Mouse (Mus musculus) neural tube, embryonic 14.5 days (tissue): Measurements from ENCODE around the gene Osbpl10. TPM values are rescaled to one million over a fixed set of nuclear protein-coding genes. Genes with fewer than 3 reads are reported as not detected.

Experiments used
- ATAC-seq: fragments of 200-750 bp; cut with Nextera tagmentation; 2 replicates; pipeline ENCODE4 v1.8.0; 2017; ENCODE audit warnings: low read depth, mild to moderate bottlenecking, moderate TSS enrichment, moderate library complexity
- H3K27ac ChIP-seq: fragments of 300-500 bp; sonication (generic); 2 replicates; pipeline ENCODE4 v1.5.1; 2014; ENCODE audit warnings: low read depth, mild to moderate bottlenecking, control low read depth, low read length, moderate library complexity, mixed read lengths
- H3K27me3 ChIP-seq: fragments of 300-500 bp; sonication (generic); 2 replicates; pipeline ENCODE4 v1.6.1; 2014; ENCODE audit warnings: low read length; ENCODE audit not compliant: control insufficient read depth, insufficient read depth
- H3K36me3 ChIP-seq: fragments of 300-500 bp; sonication (generic); 2 replicates; pipeline ENCODE4 v1.6.1; 2014; ENCODE audit warnings: low read length, mixed read lengths; ENCODE audit not compliant: control insufficient read depth, insufficient read depth
- H3K4me1 ChIP-seq: fragments of 300-500 bp; sonication (generic); 2 replicates; pipeline ENCODE4 v1.6.1; 2014; ENCODE audit warnings: low read length; ENCODE audit not compliant: control insufficient read depth, insufficient read depth
- H3K4me2 ChIP-seq: fragments of 300-500 bp; sonication (generic); 2 replicates; pipeline ENCODE4 v1.6.1; 2014; ENCODE audit warnings: mild to moderate bottlenecking, low read depth, low read length, control low read depth
- H3K4me3 ChIP-seq: fragments of 300-500 bp; sonication (generic); 2 replicates; pipeline ENCODE4 v1.5.1; 2014; ENCODE audit warnings: low read depth, low read length, control low read depth, mixed read lengths
- H3K9ac ChIP-seq: fragments of 300-500 bp; sonication (generic); replicated peaks from 2 replicates; pipeline ENCODE4 v1.6.1; 2014; ENCODE audit warnings: low read depth, mild to moderate bottlenecking, control low read depth, low read length, mixed read lengths
- H3K9me3 ChIP-seq: fragments of 300-500 bp; sonication (generic); 2 replicates; pipeline ENCODE4 v1.6.1; 2016; ENCODE audit warnings: low read length; ENCODE audit not compliant: control insufficient read depth
- WGBS: fragments of 180-500 bp; shearing (Covaris S2); extraction: QIAGEN DNeasy Blood & Tissue Kit; methylation state at CpG from one replicate; pipeline ENCODE4 v1.1.7; 2014; 5-methylcytosine and 5-hydroxymethylcytosine counted together
- polyA plus RNA-seq: library from polyadenylated mRNA; unstranded; fragments of >200 nt; fragmentation: Nextera tagmentation; extraction: Ambion mirVana; gene quantifications from 2 replicates; pipeline ENCODE4 v1.2.1, GENCODE M21; 2014

The Osbpl10 gene
- polyA plus RNA-seq, 1 experiment from 2014 or later: 3.3 TPM

DNA sequence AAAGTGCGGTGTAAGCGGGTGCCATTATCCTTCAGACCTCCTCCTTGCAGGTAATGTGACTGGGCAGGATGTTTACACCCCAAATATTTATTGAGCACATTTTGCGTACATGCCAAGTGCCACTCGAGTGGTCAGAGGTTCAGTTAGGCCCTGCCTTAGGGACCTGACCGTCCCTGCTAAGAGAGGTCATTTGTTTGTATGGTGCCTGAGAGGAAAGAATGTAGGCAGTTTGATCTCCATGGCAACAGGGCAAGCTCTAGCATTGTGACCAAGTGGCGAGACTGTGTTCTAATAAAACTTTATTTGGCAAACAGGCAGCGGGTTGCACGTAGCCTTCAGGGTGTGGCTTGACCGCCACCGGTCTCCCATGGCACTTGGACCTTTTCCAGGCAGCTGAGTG, 12.1 kb downstream of the Osbpl10 start:
- 74% methylated on average over 10 of the region's 10 CpGs for WGBS
- no peak overlapping the region for H3K4me3 ChIP-seq
- H3K27ac ChIP-seq: no peak overlapping the region
- no peak overlapping the region for H3K4me2 ChIP-seq
- no peaks in the 10 kb centered on the region for H3K9me3 ChIP-seq
- peaks cover 5% of the 10 kb centered on the region; the same call in 1 of the 2 replicates for H3K4me1 ChIP-seq
- no peak for ATAC-seq
- H3K27me3 ChIP-seq: no peaks in the 10 kb centered on the region
- H3K9ac ChIP-seq: no peak overlapping the region
- no peaks in the 10 kb centered on the region for H3K36me3 ChIP-seq

DNA sequence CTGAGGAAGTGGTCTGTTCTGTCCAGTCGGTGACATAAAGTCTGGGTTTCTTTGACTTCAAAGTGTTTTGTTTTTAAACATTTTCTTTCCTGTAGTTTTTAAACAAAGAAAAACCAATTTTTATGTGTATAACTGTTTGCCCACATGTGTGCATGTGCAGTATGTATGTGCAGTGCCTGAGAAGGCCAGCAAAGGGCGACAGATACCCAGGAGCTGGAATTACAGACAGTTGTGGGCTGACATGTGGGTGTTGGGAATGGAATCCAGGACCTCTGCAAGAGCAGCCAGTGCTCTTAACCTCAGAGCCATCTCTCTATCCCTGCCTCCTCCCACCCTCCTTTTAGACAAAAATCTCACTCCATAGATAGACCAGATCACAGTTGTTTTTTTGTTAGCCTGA, 14.2 kb downstream of the Osbpl10 start:
- Histone ChIP-seq H3K4me1 (peaks cover 5% of the 10 kb centered on the region; the same call in 1 of the 2 replicates), H3K9me3 (no peaks in the 10 kb centered on the region), H3K27me3 (no peaks in the 10 kb centered on the region), H3K4me2 (no peak overlapping the region), H3K4me3 (no peak overlapping the region), H3K27ac (no peak overlapping the region), H3K36me3 (no peaks in the 10 kb centered on the region), H3K9ac (no peak overlapping the region)
- 93% methylated on average over 2 of the region's 2 CpGs for WGBS
- ATAC-seq: no peak

DNA sequence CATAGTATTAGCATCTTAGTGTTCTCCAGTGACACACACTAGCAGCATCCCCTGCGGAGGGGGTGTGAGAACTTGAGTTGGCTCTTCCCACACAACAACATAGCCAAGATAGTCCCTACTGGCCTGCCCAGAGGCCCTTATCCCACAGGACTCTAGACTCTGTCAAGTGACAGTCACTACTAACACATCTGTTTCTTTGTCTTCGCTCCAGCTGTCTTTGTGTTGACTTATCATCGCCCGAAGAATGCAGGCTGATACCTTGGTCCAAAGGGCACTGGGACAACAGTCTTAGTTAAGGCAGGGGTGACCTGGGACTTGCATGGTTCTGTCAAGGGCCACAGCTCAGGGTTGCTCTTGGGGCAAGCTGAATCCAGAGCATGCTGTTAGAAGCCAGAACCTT, 16.9 kb downstream of the Osbpl10 start:
- no peaks in the 10 kb centered on the region for H3K9me3 ChIP-seq
- H3K9ac ChIP-seq: no peak overlapping the region
- no peaks in the 10 kb centered on the region for H3K4me1 ChIP-seq
- ATAC-seq: no peak
- H3K4me2 ChIP-seq: no peak overlapping the region
- no peaks in the 10 kb centered on the region for H3K27me3 ChIP-seq
- H3K4me3 ChIP-seq: no peak overlapping the region
- H3K36me3 ChIP-seq: no peaks in the 10 kb centered on the region
- WGBS: 92% methylated on average over 4 of the region's 4 CpGs
- no peak overlapping the region for H3K27ac ChIP-seq

DNA sequence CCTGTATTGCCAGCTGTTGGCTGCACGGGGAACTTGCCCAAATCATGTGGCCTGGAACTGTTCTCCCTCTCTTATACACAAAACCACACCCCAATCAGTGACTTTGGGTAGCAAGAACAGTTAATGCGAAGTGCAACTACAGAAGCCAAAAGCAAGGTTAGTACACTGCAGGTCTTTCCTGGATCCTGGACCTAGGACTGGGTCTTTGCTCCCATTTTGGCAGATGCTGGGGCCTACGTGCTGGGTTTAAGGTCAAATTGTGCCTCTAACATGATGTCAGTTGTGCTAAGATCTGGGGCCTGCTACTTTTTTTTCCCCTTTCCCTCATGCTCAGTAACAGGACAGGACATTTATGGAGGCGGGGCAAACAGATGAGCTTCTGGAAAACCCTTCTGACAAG, 17.3 kb downstream of the Osbpl10 start:
- 96% methylated on average over 4 of the region's 4 CpGs for WGBS
- Histone ChIP-seq H3K27me3 (no peaks in the 10 kb centered on the region), H3K4me3 (no peak overlapping the region), H3K4me2 (no peak overlapping the region), H3K27ac (no peak overlapping the region), H3K4me1 (no peaks in the 10 kb centered on the region), H3K9ac (no peak overlapping the region), H3K36me3 (no peaks in the 10 kb centered on the region), H3K9me3 (no peaks in the 10 kb centered on the region)
- ATAC-seq: no peak

DNA sequence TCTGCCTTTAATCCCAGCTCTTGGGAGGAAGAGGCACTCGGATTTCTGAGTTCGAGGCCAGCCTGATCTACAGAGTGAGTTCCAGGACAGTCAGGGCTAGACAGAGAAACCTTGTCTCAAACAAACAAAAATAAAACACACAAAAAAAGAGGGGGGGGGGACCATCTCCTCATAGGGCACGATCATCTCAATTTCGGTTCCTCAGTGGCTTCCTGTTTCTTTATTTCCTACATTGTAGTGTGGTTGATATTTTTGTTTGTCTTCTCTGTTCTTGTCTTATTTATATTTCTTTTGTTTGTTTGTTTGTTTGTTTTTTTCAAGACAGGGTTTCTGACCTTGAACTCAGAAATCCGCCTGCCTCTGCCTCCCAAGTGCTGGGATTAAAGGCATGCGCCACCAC, 18.1 kb downstream of the Osbpl10 start:
- no peak overlapping the region for H3K4me3 ChIP-seq
- H3K36me3 ChIP-seq: no peaks in the 10 kb centered on the region
- no peak overlapping the region for H3K27ac ChIP-seq
- H3K27me3 ChIP-seq: no peaks in the 10 kb centered on the region
- H3K4me2 ChIP-seq: no peak overlapping the region
- no peaks in the 10 kb centered on the region for H3K9me3 ChIP-seq
- ATAC-seq: no peak
- no peaks in the 10 kb centered on the region for H3K4me1 ChIP-seq
- H3K9ac ChIP-seq: no peak overlapping the region
- 98% methylated on average over 6 of the region's 6 CpGs for WGBS

DNA sequence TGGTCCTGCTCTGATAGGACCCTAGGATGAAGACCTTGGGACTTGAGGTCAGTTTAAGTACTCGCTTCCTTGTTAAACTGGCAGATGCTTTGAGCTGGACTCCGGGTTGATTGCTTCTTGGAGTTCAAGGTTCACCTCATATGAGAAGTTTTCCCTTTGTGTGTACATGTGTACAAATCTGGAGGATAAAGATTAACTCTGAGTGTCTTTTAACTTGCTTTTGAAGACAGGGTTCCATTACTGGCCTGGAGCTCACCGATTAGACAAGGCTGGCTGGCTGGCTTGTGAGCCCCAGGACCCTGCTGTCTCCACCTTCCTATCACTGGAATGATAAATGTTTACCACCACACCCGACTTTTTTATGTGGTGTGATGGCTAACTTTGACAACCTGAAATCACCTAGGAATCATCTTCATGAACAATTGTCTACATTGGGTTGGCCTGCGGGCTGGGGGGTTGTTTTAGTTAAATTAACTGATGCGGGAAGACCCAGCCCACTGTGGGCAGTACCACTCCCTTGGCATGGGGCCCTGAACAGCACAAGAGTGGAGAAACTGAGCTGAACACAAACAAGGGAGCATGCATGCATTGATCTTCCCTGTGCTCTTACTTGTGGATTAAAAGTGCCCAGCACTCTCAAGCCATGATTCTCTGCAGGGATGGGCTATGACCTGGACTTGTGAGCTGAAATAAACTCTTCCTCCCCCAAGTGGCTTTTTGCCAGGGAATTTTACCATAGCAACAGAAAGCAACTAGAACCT, 20.8 kb downstream of the Osbpl10 start:
- Histone ChIP-seq H3K27ac (no peak overlapping the region), H3K4me3 (no peak overlapping the region), H3K9ac (no peak overlapping the region), H3K4me2 (no peak overlapping the region), H3K9me3 (no peaks in the 10 kb centered on the region), H3K4me1 (no peaks in the 10 kb centered on the region), H3K27me3 (no peaks in the 10 kb centered on the region), H3K36me3 (no peaks in the 10 kb centered on the region)
- WGBS: 89% methylated on average over 6 of the region's 6 CpGs
- ATAC-seq: no peak

DNA sequence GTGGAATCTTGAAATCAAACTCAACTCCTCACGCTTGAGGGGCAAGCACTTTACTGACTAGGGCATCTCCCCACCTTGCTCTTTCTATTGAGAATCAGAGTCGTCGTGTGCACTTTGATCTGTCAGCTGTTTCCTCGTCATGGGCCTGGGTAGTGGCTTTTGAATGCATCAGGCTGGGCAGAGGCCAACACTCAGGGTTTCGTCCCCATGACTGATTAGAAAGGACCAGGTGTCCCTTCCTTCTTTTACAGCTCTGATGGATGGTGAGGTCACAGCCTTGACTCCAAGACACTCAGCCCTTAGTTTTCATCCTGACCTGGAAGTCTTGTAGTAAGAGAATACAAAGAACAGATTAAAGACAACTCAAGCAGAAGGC, 21.4 kb downstream of the Osbpl10 start:
- WGBS: 64% methylated on average over 5 of the region's 5 CpGs
- no peak overlapping the region for H3K4me3 ChIP-seq
- H3K4me1 ChIP-seq: no peaks in the 10 kb centered on the region
- H3K4me2 ChIP-seq: no peak overlapping the region
- no peaks in the 10 kb centered on the region for H3K36me3 ChIP-seq
- no peaks in the 10 kb centered on the region for H3K27me3 ChIP-seq
- no peak overlapping the region for H3K9ac ChIP-seq
- H3K9me3 ChIP-seq: no peaks in the 10 kb centered on the region
- no peak for ATAC-seq
- no peak overlapping the region for H3K27ac ChIP-seq

DNA sequence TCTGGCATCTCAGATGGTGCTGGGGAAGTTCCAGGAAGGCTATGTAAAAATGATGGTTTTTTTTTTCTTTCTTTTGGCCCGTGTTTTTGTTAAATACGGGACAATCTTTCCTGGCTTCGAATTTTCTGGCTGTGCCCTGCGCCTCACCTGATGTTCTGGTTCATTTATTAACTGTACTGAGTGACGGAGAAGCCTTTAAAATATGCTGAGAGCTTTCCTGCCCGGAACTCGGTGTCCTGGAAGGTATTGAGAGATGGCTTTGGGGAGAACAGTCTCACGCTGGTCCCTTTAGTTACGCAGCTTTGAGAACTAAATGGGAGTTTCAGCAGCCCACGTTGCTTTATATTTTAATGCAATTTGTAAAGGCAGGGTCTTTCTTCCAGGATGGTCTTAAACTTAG, 27.1 kb downstream of the Osbpl10 start:
- Histone ChIP-seq H3K27ac (no peak overlapping the region), H3K4me3 (no peak overlapping the region), H3K27me3 (no peaks in the 10 kb centered on the region), H3K4me2 (no peak overlapping the region), H3K4me1 (no peaks in the 10 kb centered on the region), H3K9me3 (no peaks in the 10 kb centered on the region), H3K9ac (no peak overlapping the region), H3K36me3 (no peaks in the 10 kb centered on the region)
- no peak for ATAC-seq
- WGBS: 63% methylated on average over 10 of the region's 10 CpGs

DNA sequence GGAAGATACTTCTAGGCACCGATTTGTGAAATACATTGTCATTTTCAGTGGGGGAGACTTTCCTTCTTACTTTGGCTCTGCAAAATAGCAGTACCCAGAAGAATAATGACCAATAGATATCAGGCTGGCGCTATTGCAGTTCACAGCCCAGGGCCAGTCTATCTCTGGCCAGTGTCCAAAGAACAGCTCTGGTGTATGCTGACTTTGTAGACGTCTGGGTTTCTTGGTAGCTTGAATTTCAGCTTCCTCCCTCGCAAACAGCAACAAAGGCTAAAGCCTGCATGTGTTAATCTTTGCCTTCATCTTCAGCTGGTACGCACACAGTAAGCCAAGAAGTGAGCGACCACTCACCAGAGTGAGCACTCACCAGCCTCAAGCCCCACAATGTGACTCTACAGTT, 29.4 kb downstream of the Osbpl10 start:
- Histone ChIP-seq H3K27ac (no peak overlapping the region), H3K27me3 (no peaks in the 10 kb centered on the region), H3K4me1 (no peaks in the 10 kb centered on the region), H3K4me3 (no peak overlapping the region), H3K4me2 (no peak overlapping the region), H3K9ac (no peak overlapping the region), H3K36me3 (no peaks in the 10 kb centered on the region), H3K9me3 (no peaks in the 10 kb centered on the region)
- 73% methylated on average over 6 of the region's 6 CpGs for WGBS
- ATAC-seq: no peak
